Mouse (Mus musculus): ENCODE results near the gene Rap1gap. TPM values are rescaled to one million over a fixed set of nuclear protein-coding genes. Genes with fewer than 3 reads are reported as not detected.
A peak's percentile ranks its signal among the peaks of the same experiment; 100 is the strongest.

The Rap1gap gene
- total RNA-seq, 2 experiments from 2014 or later: 4.1 to 4.8 TPM

- no peak for DNase-seq
Observed at GRCm38 (mm10) chr4:137660364-137661077, 4.0 kb upstream of the Rap1gap start.

GRCm38 (mm10) chr4:137661078-137661450 lies 3.5 kb upstream of the Rap1gap start:
- intact Hi-C loops (cut with DNase I; ENCODE audit: low total_unique reads): no loop called here
- DNase-seq: no peak

More at GRCm38 (mm10) chr4:137660364-137661077, 4.0 kb upstream of the Rap1gap start:
- intact Hi-C loops (cut with DNase I; ENCODE audit: low total_unique reads): no loop called here

GRCm38 (mm10) chr4:137661547-137661946 lies 3.0 kb upstream of the Rap1gap start:
- intact Hi-C loops (cut with DNase I; ENCODE audit: low total_unique reads): no loop called here
- DNase-seq: no peak

DNA sequence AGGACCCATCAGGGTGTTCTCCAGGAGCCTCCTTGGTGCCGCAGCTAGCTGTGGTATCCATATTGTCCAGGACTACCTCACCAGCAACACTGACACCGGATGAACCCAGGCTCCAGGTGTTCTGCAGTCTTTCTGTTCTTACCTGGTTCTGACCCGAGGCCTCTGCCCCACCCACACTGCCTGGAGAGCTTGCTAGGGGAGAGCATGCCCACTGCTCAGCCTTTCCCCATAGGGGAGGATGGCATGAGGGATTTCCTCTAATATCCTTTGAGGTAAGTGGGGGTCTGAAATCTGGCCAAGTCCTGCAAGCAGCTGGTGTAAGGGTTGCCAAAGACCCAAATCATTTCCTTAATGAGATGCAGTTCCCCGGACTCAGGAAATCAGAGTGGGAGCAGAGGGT lies 1.0 kb upstream of the Rap1gap start:
- intact Hi-C loops (cut with DNase I; ENCODE audit: low total_unique reads): no loop called here

DNA sequence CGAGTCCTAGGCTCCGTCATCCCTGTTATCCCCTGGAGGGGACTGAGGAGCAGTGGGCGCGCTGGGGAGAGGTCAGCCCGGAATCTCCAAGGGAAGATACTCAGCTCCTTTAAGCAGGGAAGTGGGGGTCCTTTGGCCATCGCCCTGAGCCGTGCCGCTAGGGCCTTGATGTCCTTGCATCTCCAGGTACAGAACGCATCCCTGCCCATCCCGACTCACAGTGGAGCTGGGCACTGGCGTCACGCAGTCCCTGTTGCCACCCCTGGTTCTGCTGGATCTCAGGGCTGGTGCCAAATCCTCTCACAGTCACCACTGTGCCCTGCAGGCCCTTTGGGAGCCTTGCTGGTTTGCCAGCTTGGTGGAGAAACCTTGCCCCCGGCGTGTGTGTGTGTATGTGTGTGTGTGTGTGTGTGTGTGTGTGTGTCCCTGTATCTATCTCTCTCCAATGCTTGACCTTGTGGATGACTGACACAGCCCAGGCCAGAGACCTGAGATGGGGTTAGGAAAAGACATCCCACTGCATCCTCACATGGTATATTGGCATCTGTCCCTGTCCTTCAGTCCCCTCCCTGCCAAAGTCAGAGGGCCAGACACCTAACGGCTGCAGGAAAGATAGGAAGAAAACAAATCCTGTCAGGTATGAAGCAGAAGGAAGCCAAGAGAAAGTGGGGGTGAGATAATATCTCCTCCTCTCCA lies 602 bp downstream of the Rap1gap start:
- intact Hi-C loops (cut with DNase I; ENCODE audit: low total_unique reads): no loop called here
- no peak for DNase-seq

More for the DNA sequence above, 1.0 kb upstream of the Rap1gap start:
- DNase-seq: no peak

GRCm38 (mm10) chr4:137665791-137666190 lies 1.3 kb downstream of the Rap1gap start:
- DNase-seq: no peak
- intact Hi-C loops (cut with DNase I; ENCODE audit: low total_unique reads): no loop called here

DNA sequence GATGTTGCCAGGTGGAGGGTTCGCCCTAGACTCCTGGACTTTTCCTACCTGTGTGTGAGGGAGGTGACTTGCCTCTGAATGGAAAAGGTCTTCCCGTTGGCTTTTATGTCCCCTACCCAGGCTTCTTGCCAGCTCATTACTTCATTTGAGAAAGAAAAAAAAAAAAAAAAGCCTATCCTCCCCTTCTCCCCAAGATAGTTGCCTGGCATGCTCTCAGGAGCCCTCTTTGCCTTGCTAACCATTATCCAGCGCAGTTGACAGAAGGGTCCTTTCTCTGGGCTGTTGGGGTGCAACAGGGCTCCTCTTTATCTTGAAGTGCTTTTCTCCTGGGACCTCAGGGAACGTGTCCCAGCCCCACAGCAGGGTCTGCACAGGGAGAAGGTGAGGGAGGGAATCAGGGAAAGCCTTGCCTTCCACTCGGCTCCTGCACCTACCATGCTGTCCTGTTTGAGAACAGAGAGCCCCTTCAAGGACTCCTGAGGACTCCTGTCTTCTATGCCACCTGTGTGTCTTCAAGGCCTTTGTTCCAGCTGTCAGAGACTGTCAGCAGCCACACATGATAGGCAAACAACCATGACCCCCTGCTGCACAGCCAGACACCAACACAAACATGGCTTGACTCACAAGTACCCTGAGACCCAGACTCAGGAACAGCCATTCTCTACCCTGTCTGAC lies 1.9 kb downstream of the Rap1gap start:
- DNase-seq: no peak
- intact Hi-C loops (cut with DNase I; ENCODE audit: low total_unique reads): no loop called here

GRCm38 (mm10) chr4:137666958-137667345 lies 2.4 kb downstream of the Rap1gap start:
- DNase-seq: no peak
- intact Hi-C loops (cut with DNase I; ENCODE audit: low total_unique reads): no loop called here

GRCm38 (mm10) chr4:137667747-137668146 lies 3.2 kb downstream of the Rap1gap start:
- no peak for DNase-seq
- intact Hi-C loops (cut with DNase I; ENCODE audit: low total_unique reads): no loop called here

GRCm38 (mm10) chr4:137671711-137672500 lies 7.4 kb downstream of the Rap1gap start:
- DNase-seq: no peak
- intact Hi-C loops (cut with DNase I; ENCODE audit: low total_unique reads): loop anchor here (10.0 kb wide), 1 partner anchor 163 kb away; no protein-coding TSS in a partner anchor

DNA sequence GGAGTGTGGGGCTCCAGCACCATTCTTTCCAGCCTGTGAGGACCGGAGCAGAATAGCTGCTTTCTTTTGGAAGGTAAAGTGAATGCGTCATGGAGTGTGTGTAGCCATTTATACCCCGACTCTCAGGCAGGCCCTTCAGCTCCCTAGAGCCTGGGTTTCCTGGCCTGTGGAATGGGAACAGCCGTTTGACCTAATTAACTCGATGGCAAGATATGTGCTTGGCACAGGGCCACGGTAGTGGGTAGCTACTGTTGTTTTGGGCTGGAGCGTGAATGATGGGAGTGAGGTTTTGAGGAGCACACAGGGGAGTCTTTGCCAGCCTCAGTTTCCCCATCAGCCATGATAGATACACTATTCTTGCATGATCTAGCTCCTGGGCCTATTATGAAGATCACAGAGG lies 11.0 kb downstream of the Rap1gap start:
- no peak for DNase-seq
- intact Hi-C loops (cut with DNase I; ENCODE audit: low total_unique reads): loop anchor here (10.0 kb wide), 1 partner anchor 159 kb away; no protein-coding TSS in a partner anchor

DNA sequence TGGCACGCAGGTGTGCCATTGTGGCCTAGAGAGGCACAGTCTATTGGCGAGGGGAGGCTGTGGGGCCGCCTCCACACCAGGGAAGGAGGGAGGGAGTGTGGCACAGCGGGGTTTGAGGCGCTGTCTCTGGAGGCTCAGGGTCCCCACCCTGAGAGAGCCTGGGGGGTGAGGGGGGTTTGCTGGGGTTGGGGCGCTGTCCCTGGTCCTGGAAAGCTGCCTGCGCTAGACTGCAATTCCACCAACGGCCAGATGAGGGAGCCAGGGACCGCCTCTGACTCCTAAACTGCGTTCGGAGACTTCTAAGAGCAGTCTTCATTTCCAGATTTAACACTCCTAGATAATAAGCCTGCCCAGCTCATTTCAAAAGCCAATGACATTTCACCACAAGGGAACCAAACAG lies 11.5 kb downstream of the Rap1gap start:
- intact Hi-C loops (cut with DNase I; ENCODE audit: low total_unique reads): loop anchor here (2.0 to 10.0 kb wide), 2 partner anchors 45 to 159 kb away; no protein-coding TSS in a partner anchor
- DNase-seq: peak; percentile 59

DNA sequence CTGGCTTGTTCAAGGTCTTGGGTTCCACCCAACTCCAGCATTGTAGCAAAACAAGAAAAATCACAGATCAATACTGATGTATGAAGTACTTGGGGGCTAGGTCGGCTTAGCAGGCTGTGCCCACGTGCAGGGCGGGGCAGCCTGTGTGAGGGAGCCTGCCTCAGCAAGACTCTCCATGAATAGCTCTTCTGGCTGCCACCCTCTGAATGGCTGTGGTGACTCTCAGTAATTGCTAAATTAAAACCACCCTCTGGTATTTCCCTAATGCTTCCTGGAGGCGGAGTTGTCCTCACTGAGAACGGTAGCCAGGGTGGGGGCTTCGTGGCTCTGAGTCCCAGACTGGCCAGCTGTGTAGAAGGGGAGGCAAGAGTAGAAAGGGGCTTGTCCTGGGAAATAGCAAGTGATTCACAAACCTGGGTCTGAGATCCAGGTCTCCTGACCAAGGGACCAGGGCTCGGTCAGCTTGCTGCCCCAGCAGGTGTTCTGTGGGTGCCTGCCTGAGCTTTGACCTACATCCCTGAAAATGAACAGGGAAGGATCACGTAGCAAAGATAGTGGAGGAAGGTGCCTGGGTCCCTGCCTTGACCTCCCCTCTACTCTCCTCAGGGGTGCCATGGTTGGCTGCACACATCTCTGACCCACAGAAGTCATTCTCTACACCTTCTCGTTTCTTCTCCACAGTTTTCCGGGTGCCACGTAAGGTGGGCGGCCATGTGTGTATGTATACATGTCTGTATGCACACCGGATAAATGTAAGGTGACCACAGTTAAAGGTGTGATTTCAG lies 12.4 kb downstream of the Rap1gap start:
- intact Hi-C loops (cut with DNase I; ENCODE audit: low total_unique reads): loop anchor here (2.0 to 10.0 kb wide), 2 partner anchors 44 to 158 kb away; no protein-coding TSS in a partner anchor
- DNase-seq: no peak

DNA sequence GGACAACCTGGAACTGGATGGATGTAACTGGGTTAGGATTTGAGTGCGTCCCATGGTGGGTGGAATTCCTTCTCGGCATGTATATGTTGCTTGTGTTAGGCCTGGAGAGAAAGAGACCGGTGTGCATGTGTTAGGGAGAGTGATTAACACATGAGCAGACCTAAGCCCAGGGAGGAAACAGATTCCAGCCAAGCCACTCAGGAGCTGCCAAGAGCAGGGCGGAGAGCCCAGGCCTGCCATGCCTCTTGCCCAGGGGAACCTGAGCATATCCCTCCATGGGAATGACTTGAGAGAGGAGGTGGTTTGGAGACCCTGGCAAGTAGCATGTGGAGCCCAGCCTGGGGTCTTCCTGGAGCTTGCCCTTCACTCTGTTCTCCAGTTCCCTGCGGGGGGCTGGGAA lies 13.4 kb downstream of the Rap1gap start:
- DNase-seq: no peak

GRCm38 (mm10) chr4:137678568-137678967 lies 14.0 kb downstream of the Rap1gap start:
- intact Hi-C loops (cut with DNase I; ENCODE audit: low total_unique reads): loop anchor here (10.0 kb wide), 1 partner anchor 156 kb away; no protein-coding TSS in a partner anchor
- DNase-seq: no peak

More for the DNA sequence above, 13.4 kb downstream of the Rap1gap start:
- intact Hi-C loops (cut with DNase I; ENCODE audit: low total_unique reads): loop anchor here (2.0 to 10.0 kb wide), 2 partner anchors 43 to 157 kb away; no protein-coding TSS in a partner anchor

- no peak for DNase-seq
- intact Hi-C loops (cut with DNase I; ENCODE audit: low total_unique reads): loop anchor here (10.0 kb wide), 1 partner anchor 155 kb away; no protein-coding TSS in a partner anchor
Observed at GRCm38 (mm10) chr4:137679979-137680550, 15.5 kb downstream of the Rap1gap start.

- DNase-seq: no peak
- intact Hi-C loops (cut with DNase I; ENCODE audit: low total_unique reads): no loop called here
Observed at GRCm38 (mm10) chr4:137680721-137681120, 16.2 kb downstream of the Rap1gap start.
